Mouse (Mus musculus): ENCODE data around the gene Kcnip3. TPM values are rescaled to one million over a fixed set of nuclear protein-coding genes. Genes with fewer than 3 reads are reported as not detected.

Kcnip3 gene
- total and polyA plus RNA-seq, 3 experiments = 0.22 TPM; not detected in 2

- Histone ChIP-seq H3K79me2 (ENCODE audit: control insufficient read depth, insufficient read depth, low read length, poor library complexity) (no peaks in the 10 kb centered on the region), H3K4me1 (ENCODE audit: control insufficient read depth in 1 of 2, insufficient read depth in 2 of 2, low read length in 2 of 2) (peaks cover 3 to 5% of the 10 kb centered on the region in 2 experiments; a peak in 2 of 4 replicates), H3K9me3 (replicated peaks; ENCODE audit: insufficient read depth, low read length) (no peaks in the 10 kb centered on the region), H3K27ac (ENCODE audit: control insufficient read depth, low read depth, low read length) (no peak overlapping the region), H3K27me3 (ENCODE audit: control insufficient read depth in 1 of 2, insufficient read depth in 2 of 2, low read length in 2 of 2) (no peaks in the 10 kb centered on the region), H3K36me3 (ENCODE audit: control insufficient read depth in 1 of 2, insufficient read depth in 2 of 2, low read length in 2 of 2) (peaks cover 0 to 2% of the 10 kb centered on the region in 2 experiments; a peak in 1 of 4 replicates), H3K4me3 (ENCODE audit: control insufficient read depth in 1 of 2, insufficient read depth in 1 of 2, low read depth in 2 of 2, low read length in 2 of 2) (no peak overlapping the region), H3K9ac (ENCODE audit: control insufficient read depth, low read depth, low read length, poor library complexity, severe bottlenecking) (no peak overlapping the region)
- DNase-seq (ENCODE audit: low read depth, low spot score) = no peak
- TF ChIP-seq POLR2AphosphoS2 (IDR thresholded peaks at IDR 0.05; ENCODE audit: low read length) (no peak), ZNF384 (IDR thresholded peaks at IDR 0.05; ENCODE audit: low read depth, low read length) (no peak), TAL1 (IDR thresholded peaks at IDR 0.05; ENCODE audit: low read length) (no peak), MYC (IDR thresholded peaks at IDR 0.05; ENCODE audit: low read depth, low read length) (no peak), NRF1 (IDR thresholded peaks at IDR 0.05; ENCODE audit: insufficient read depth, low read depth, low read length, poor library complexity, severe bottlenecking) (no peak)
Measured at GRCm38 (mm10) chr2:127549711-127550110, 27.8 kb upstream of the Kcnip3 start.

- peaks cover 0 to 2% of the 10 kb centered on the region in 2 experiments; a peak in 1 of 4 replicates for H3K36me3 ChIP-seq (ENCODE audit: control insufficient read depth in 1 of 2, insufficient read depth in 2 of 2, low read length in 2 of 2)
- TF ChIP-seq ZNF384 (IDR thresholded peaks at IDR 0.05; ENCODE audit: low read depth, low read length) (peak; percentile 78), ZKSCAN1 (IDR thresholded peaks at IDR 0.05; ENCODE audit: low read depth, low read length) (no peak), NRF1 (IDR thresholded peaks at IDR 0.05; ENCODE audit: insufficient read depth, low read depth, low read length, poor library complexity, severe bottlenecking) (peak; percentile 36; the same call in 1 of the 2 replicates), ELF1 (IDR thresholded peaks at IDR 0.05; ENCODE audit: low read depth, low read length) (0 out of 2 replicates have a peak, but pooled peaks have one; percentile 38), POLR2AphosphoS2 (IDR thresholded peaks at IDR 0.05; ENCODE audit: low read length) (no peak), HCFC1 (IDR thresholded peaks at IDR 0.05; ENCODE audit: low read depth, low read length) (no peak), TCF12 (IDR thresholded peaks at IDR 0.05; ENCODE audit: low read depth, low read length) (peak; percentile 94), TAL1 (IDR thresholded peaks at IDR 0.05; ENCODE audit: low read length) (peak; percentile 85), MEF2A (IDR thresholded peaks at IDR 0.05; ENCODE audit: extremely low read depth, insufficient replicate concordance, low read depth, low read length, poor library complexity, severe bottlenecking) (peak; percentile 70; the same call in 1 of the 2 replicates), GATA1 (IDR thresholded peaks at IDR 0.05; ENCODE audit: low read depth, low read length) (peak; percentile 89), EP300 (IDR thresholded peaks at IDR 0.05; ENCODE audit: low read depth in 1 of 2, low read length in 2 of 2) (peak; percentile 91 to 93), SIN3A (IDR thresholded peaks at IDR 0.05; ENCODE audit: low read length) (peak; percentile 62), TBP (IDR thresholded peaks at IDR 0.05; ENCODE audit: low read depth, low read length) (no peak), MYB (IDR thresholded peaks at IDR 0.05; ENCODE audit: low read depth, low read length) (peak; percentile 71), MXI1 (IDR thresholded peaks at IDR 0.05; ENCODE audit: low read depth, low read length) (peak; percentile 42; the same call in 1 of the 2 replicates), MAFK (IDR thresholded peaks at IDR 0.05; ENCODE audit: borderline replicate concordance, low read depth, low read length) (peak; percentile 38), RCOR1 (IDR thresholded peaks at IDR 0.05; ENCODE audit: low read depth, low read length) (peak; percentile 87), MYC (IDR thresholded peaks at IDR 0.05; ENCODE audit: low read depth, low read length) (0 out of 2 replicates have a peak, but pooled peaks have one; percentile 56), ETS1 (IDR thresholded peaks at IDR 0.05; ENCODE audit: low read depth, low read length) (peak; percentile 71), JUND (IDR thresholded peaks at IDR 0.05; ENCODE audit: low read depth, low read length) (0 out of 2 replicates have a peak, but pooled peaks have one; percentile 41), NELFE (IDR thresholded peaks at IDR 0.05; ENCODE audit: low read depth, low read length) (no peak), CHD1 (IDR thresholded peaks at IDR 0.05; ENCODE audit: low read depth, low read length) (no peak), GABPA (IDR thresholded peaks at IDR 0.05; ENCODE audit: low read depth, low read length) (no peak), ZC3H11A (IDR thresholded peaks at IDR 0.05; ENCODE audit: low read depth, low read length) (no peak), MAX (IDR thresholded peaks at IDR 0.05; ENCODE audit: low read length) (peak; percentile 61), BHLHE40 (IDR thresholded peaks at IDR 0.05; ENCODE audit: borderline replicate concordance, low read depth, low read length) (0 out of 2 replicates have a peak, but pooled peaks have one; percentile 36)
- peak overlapping the region; percentile 20; the same call in 1 of the 2 replicates for H3K27ac ChIP-seq (ENCODE audit: control insufficient read depth, low read depth, low read length)
- DNase-seq (ENCODE audit: low read depth, low spot score) = peak; percentile 86
- no peaks in the 10 kb centered on the region for H3K79me2 ChIP-seq (ENCODE audit: control insufficient read depth, insufficient read depth, low read length, poor library complexity)
- no peaks in the 10 kb centered on the region for H3K27me3 ChIP-seq (ENCODE audit: control insufficient read depth in 1 of 2, insufficient read depth in 2 of 2, low read length in 2 of 2)
- H3K4me1 ChIP-seq (ENCODE audit: control insufficient read depth in 1 of 2, insufficient read depth in 2 of 2, low read length in 2 of 2) = peaks cover 3 to 5% of the 10 kb centered on the region in 2 experiments; a peak in 2 of 4 replicates
- no peaks in the 10 kb centered on the region for H3K9me3 ChIP-seq (replicated peaks; ENCODE audit: insufficient read depth, low read length)
- H3K9ac ChIP-seq (ENCODE audit: control insufficient read depth, low read depth, low read length, poor library complexity, severe bottlenecking) = no peak overlapping the region
- H3K4me3 ChIP-seq (ENCODE audit: control insufficient read depth in 1 of 2, insufficient read depth in 1 of 2, low read depth in 2 of 2, low read length in 2 of 2) = no peak overlapping the region
Measured at GRCm38 (mm10) chr2:127548342-127549074, 26.6 kb upstream of the Kcnip3 start.

Data from MEL (cell line).